Mouse (Mus musculus) naive thymus-derived CD4-positive, alpha-beta T cell, adult 2 months (primary cell): Measurements from ENCODE around the gene Yae1d1.
"Not testable (repeated sequence)": the region's sequence is repeated elsewhere in the genome, so short reads cannot be mapped to it uniquely, and the experiment has no call there.

Experiments
- DNase-seq: peaks from one replicate; pipeline ENCODE4 v3.0.0-alpha.2; 2011; ENCODE audit warnings: low read depth

Gene Yae1d1

GRCm38 (mm10) chr13:17992697-17993514 is at the start of gene Yae1d1:
Gene Yae1d1 (minus strand): TSS chr13:17993349.
- peak; percentile 91 for DNase-seq

- DNase-seq, result no peak
These were observed 45.7 kb upstream of the Yae1d1 start for GRCm38 (mm10) chr13:18038814-18039213.

DNA sequence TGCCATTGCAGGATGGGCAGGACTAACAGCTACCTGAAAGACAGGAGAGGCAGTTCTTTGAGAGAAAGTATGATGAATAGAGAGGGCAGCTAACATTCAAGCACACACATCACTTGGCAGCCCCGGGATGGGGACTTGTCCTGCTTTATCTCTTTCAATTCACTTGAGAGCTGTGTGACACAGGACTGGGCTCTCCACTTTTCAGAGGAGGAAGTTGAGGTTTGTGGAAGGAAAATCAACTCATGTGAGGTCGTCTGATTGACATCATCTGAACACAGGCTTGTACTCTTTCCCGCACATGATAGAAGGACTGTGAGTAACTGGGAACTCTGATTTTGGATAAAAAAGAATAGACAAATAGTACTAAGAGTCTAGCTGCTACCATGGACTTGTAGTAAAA is 23.5 kb upstream of the Yae1d1 start:
- DNase-seq, result no peak

DNA sequence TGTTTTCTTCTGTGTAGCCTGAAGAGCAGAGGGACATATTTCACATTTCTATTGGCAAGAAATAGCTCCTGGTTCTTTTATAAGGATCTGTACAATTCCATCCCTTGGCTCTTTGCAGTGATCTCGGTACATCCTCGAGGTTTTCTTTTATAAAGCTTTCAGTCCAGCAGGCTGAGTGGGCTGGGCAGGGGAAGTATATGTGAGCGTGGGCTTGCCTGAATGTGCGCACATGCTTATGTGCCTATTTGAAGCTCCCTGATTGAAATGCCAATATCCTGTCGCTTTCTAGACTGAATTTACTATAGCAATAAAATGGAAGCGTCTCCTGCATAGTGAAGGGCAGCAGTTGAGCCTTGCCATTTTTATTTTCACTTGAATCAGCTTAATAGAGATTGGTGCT is 20.1 kb upstream of the Yae1d1 start:
- no peak for DNase-seq

GRCm38 (mm10) chr13:18011055-18011454 is 17.9 kb upstream of the Yae1d1 start:
- no peak for DNase-seq

GRCm38 (mm10) chr13:17993515-17993847 is 332 bp upstream of the Yae1d1 start:
- no peak for DNase-seq

GRCm38 (mm10) chr13:17992009-17992408 is 1.1 kb downstream of the Yae1d1 start:
- no peak for DNase-seq

- peak; percentile 57 for DNase-seq
These were observed 10.0 kb downstream of the Yae1d1 start for GRCm38 (mm10) chr13:17983194-17983593.

DNA sequence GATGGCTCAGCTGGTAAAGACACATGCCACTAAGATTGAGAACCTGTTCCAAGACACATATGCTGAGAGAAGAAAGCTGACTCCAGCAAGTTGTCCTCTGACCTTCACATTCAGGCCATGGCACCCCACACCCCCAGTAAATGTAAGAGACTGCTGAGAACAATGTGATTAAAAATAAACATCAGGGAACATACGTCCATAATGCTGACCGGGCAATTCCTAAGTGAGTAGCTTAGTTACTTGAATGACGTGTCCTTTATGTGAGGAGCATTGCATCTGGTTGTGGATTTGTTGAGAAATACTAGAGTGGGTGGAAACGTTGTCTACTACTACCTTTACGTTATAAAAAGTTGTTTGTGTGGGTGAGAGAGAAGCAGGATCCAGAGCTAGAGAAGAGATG is 10.5 kb downstream of the Yae1d1 start:
- no peak for DNase-seq

DNA sequence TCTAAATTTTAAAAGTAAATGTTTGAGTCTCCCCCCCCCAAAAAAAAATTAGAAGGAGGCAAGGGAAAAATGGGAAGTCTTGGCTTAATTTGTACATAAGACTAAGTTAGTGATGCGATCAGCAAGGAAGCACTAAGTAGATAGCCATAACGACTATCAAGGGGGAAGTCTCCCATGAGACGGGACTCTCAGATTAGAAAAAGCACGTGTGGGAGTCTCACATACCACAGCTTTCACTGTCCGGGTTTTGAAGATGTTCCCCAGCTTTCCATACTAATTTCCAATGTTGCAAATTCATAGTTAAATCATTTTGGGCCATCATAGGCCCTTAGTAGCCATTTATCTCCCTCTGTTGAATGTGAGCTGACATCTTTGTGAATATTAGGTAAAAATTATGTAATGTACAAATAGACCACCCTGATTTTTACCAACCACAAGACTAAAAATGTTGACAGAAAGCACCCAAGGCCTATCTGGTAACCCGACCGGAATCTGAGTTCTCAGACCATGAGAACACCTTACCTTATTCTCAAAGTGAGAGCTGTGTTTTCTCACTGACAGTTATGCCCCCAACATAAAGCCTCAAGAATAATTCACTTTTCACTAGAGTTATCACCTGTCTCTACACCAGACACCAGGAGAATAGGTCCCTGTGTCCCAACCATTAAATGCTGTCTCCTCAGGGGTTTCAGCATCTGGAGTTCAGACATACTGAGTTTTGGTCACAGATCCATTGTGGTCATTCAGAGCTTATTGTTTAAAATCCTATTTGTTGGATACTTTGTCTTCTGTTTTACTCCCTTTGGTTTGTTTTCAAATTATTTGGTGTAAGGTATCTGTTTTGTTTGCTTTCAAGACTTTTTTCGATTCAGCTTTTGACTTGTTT is 16.1 kb downstream of the Yae1d1 start:
- DNase-seq, result no peak

GRCm38 (mm10) chr13:17975891-17976290 is 17.3 kb downstream of the Yae1d1 start:
- DNase-seq, result peak; percentile 57

- DNase-seq, result no peak
These were observed 17.7 kb downstream of the Yae1d1 start for GRCm38 (mm10) chr13:17975457-17975856.

DNA sequence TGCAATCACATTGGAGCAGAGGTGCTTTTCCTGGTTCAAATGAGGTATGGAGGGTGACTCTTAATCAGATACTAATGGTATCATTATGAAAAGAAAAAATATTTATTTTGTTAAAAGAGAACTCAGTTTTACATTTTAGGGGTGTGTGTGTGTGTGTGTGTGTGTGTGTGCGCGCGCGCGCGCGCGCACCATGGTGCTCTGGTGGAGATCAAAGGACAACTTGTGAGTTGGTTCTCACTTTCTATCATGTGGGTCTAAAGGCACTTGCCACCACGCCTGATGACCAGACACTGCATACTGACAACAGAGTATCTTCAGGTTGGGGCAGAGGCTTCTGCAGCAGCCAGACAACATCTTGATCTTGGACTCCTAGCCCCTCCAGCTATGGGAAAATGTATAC is 18.4 kb downstream of the Yae1d1 start:
- DNase-seq, result no peak

DNA sequence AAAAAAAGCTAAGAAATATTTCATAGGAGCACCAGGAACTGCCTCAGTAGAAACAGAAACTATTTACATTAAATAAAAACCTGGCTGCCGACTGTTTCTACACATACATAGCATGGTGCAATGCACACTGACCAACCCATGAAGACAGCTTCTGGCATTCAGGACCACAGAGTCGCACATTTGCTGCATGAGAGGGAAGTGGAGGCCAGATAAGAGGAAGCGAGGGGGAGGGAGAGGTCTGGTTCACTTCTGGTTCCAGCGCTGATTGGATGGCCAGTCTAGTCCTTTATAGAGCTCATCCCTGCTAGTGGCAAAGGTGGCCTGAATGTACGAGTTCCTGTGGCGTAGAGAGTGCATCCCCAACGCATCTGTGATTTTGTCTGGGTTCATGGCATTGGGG is 32.5 kb downstream of the Yae1d1 start:
- no peak for DNase-seq

- DNase-seq, result no peak
These were observed 38.9 kb downstream of the Yae1d1 start for GRCm38 (mm10) chr13:17954282-17954681.

GRCm38 (mm10) chr13:17950581-17950980 is 42.6 kb downstream of the Yae1d1 start:
- DNase-seq, result not testable (repeated sequence)

DNA sequence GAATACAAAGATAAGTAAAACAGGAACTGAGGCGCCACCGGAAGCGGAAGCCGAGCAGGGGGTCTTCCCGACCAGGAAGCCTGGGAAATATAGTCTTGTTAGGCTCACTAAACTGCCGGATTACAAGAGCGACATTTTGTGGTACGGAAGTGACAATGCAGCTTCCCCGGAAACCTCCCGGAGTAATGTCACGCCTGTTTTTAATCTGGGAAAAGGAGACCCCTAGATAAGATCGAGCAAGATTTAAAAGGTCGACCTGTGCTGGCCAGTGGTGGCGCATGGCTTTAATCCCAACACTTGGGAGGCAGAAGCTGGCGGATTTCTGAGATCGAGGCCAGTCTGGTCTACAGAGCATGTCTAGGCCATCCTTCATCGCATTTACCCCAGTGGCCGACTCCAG is 43.6 kb downstream of the Yae1d1 start:
- no peak for DNase-seq

GRCm38 (mm10) chr13:17944078-17944917 is 48.9 kb downstream of the Yae1d1 start, which contains the start of gene Rala:
Gene Rala (minus strand): TSS chr13:17944239.
- peak; percentile 92 for DNase-seq

- peak; percentile 56 for DNase-seq
These were observed 49.7 kb downstream of the Yae1d1 start for GRCm38 (mm10) chr13:17943306-17944077.

GRCm38 (mm10) chr13:17942338-17942737 is 50.8 kb downstream of the Yae1d1 start:
- peak; percentile 13 for DNase-seq
